Mouse (Mus musculus) liver, postnatal 0 days (tissue): Measurements from ENCODE around the gene Nudt21.

Experiments
- CTCF ChIP-seq: sonication (generic); IDR thresholded peaks from 2 replicates; pipeline ENCODE4 v1.5.1; 2016; ENCODE audit warnings: antibody characterized with exemption, low read depth
- EP300 ChIP-seq: IDR thresholded peaks from 2 replicates; pipeline ENCODE4 v1.6.1; 2016; ENCODE audit warnings: antibody characterized with exemption, low read depth, mild to moderate bottlenecking

DNA sequence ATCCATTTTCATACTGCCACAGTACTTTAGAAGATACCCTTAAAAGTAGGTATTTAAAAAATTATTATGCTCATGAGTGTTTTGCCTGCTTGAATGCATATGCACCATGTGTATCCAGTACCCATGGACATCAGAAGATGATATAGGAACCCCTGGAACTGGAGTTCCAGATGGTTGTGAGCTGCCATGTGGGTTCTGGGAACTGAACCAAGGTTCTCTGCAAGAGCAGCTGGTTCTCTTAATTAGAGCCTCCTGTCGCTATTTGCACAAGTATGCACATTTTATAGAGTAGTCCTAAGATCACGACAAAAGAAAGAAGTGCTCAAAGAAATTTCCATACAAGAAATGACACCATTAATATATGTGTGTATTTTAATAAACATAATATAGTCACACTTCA, 11.0 kb upstream of the Nudt21 start:
- TF ChIP-seq CTCF (no peak), EP300 (no peak)
